14 mouse cellular contexts compared by ENCODE assay signal in genomic region chr4:137373711-137374110, GRCm38 (mm10). TPM values are rescaled to one million over a fixed set of nuclear protein-coding genes. Genes with fewer than 3 reads are reported as not detected.
DNase-seq lines count a peak whose midpoint lies in the region; ATAC-seq and TF ChIP-seq lines count a peak whose summit lies in the region.
"Had no signal": no experiment of that assay in that cellular context is flagged by ENCODE, and none has a peak within 500 bp of the region (broad histone marks: within the 10 kb centered on the region; RNA-seq: fewer than 3 reads in every experiment).

No protein-coding gene starts in this region.

- H3K27ac ChIP-seq in kidney, adult 2 months (ENCODE audit: insufficient read depth, low read depth, low read length), result peak overlapping the region; percentile 32; the same call in 1 of the 2 replicates
- no peak overlapping the region for H3K27ac ChIP-seq in kidney, embryonic 15.5 days
- H3K27ac ChIP-seq in spleen, adult 2 months (ENCODE audit: insufficient read depth, low read length), result peak overlapping the region; percentile 31
- H3K27ac ChIP-seq in intestine, postnatal 0 days (ENCODE audit: low read depth, low read length), result peak overlapping the region; percentile 21; the same call in 1 of the 2 replicates
- peak overlapping the region; percentile 56 for H3K27ac ChIP-seq in small intestine, adult 2 months (ENCODE audit: insufficient read depth, low read depth, low read length)
- H3K27ac ChIP-seq: forebrain, embryonic 13.5 days; heart, embryonic 15.5 days; liver, embryonic 14.5 days had no signal

- DNase-seq in kidney, adult 2 months, result peak; percentile 47
- DNase-seq in spleen, adult 2 months (ENCODE audit: low read depth in 1 of 2, low spot score in 2 of 2), result no peak
- no peak for DNase-seq in spleen, adult 12 weeks (ENCODE audit: low spot score)
- DNase-seq in embryo, embryonic 9.5 days (ENCODE audit: extremely low spot score), result no peak
- DNase-seq: cerebellum, adult 9-11 months had no signal

- no peaks in the 10 kb centered on the region for H3K36me3 ChIP-seq in kidney, adult 2 months (ENCODE audit: control insufficient read depth, insufficient read depth, low read length)
- H3K36me3 ChIP-seq in kidney, embryonic 15.5 days, result no peaks in the 10 kb centered on the region
- no peaks in the 10 kb centered on the region for H3K36me3 ChIP-seq in spleen, adult 2 months (ENCODE audit: control insufficient read depth, insufficient read depth, low read length)
- H3K36me3 ChIP-seq in intestine, postnatal 0 days (ENCODE audit: control insufficient read depth, insufficient read depth), result no peaks in the 10 kb centered on the region
- no peaks in the 10 kb centered on the region for H3K36me3 ChIP-seq in small intestine, adult 2 months (ENCODE audit: control insufficient read depth, insufficient read depth, low read length)
- H3K36me3 ChIP-seq: heart, embryonic 15.5 days had no signal

- no peak overlapping the region for H3K4me2 ChIP-seq in kidney, embryonic 15.5 days
- H3K4me2 ChIP-seq in intestine, postnatal 0 days (replicated peaks; ENCODE audit: low read depth), result no peak overlapping the region
- H3K4me2 ChIP-seq: forebrain, embryonic 13.5 days; heart, embryonic 15.5 days had no signal

- H3K4me3 ChIP-seq in kidney, adult 2 months (ENCODE audit: insufficient read depth, low read depth, low read length), result no peak overlapping the region
- H3K4me3 ChIP-seq in kidney, embryonic 15.5 days (replicated peaks), result no peak overlapping the region
- no peak overlapping the region for H3K4me3 ChIP-seq in spleen, adult 2 months (ENCODE audit: extremely low read depth, insufficient read depth, insufficient read length)
- H3K4me3 ChIP-seq in intestine, postnatal 0 days (ENCODE audit: low read depth, low read length), result no peak overlapping the region
- H3K4me3 ChIP-seq in small intestine, adult 2 months (ENCODE audit: low read depth, low read length), result no peak overlapping the region
- H3K4me3 ChIP-seq: forebrain, embryonic 13.5 days; heart, embryonic 15.5 days had no signal

- 38% methylated on average over 6 of the region's 6 CpGs for WGBS in kidney, adult 2 months
- 48% methylated on average over 6 of the region's 6 CpGs for WGBS in kidney, embryonic 15.5 days
- WGBS in spleen, adult 2 months, result 49% methylated on average over 6 of the region's 6 CpGs
- 45% methylated on average over 6 of the region's 6 CpGs for WGBS in intestine, postnatal 0 days
- WGBS in small intestine, adult 2 months, result 57% methylated on average over 6 of the region's 6 CpGs

- TF ChIP-seq CTCF in kidney, adult 2 months (conservative IDR thresholded peaks at IDR 0.05; ENCODE audit: insufficient read depth, insufficient read length, low read depth, low read length), result no peak
- no peak for TF ChIP-seq CTCF in spleen, adult 2 months (IDR thresholded peaks at IDR 0.05; ENCODE audit: extremely low read depth, insufficient read depth, insufficient read length, insufficient replicate concordance)
- TF ChIP-seq CTCF in intestine, postnatal 0 days (IDR thresholded peaks at IDR 0.05; ENCODE audit: low read depth), result no peak
- TF ChIP-seq CTCF in small intestine, adult 2 months (IDR thresholded peaks at IDR 0.05; ENCODE audit: extremely low read depth, insufficient read length, insufficient replicate concordance, low read depth, low read length), result no peak

- no peak overlapping the region for H3K9ac ChIP-seq in kidney, embryonic 15.5 days
- H3K9ac ChIP-seq in intestine, postnatal 0 days (ENCODE audit: low read depth, low read length), result no peak overlapping the region
- H3K9ac ChIP-seq: forebrain, embryonic 13.5 days; heart, embryonic 15.5 days; liver, embryonic 14.5 days had no signal

- no peak for ATAC-seq in kidney, embryonic 15.5 days (replicated peaks; ENCODE audit: low FRiP score)
- no peak for ATAC-seq in intestine, postnatal 0 days
- ATAC-seq: activated CD4-positive, CD25-positive, alpha-beta regulatory T cell, adult 4 months; forebrain, embryonic 13.5 days had no signal

- TF ChIP-seq POLR2A in kidney, adult 2 months (IDR thresholded peaks at IDR 0.05; ENCODE audit: low read depth, low read length), result no peak
- no peak for TF ChIP-seq POLR2A in spleen, adult 2 months (IDR thresholded peaks at IDR 0.05; ENCODE audit: low read depth, low read length)
- no peak for TF ChIP-seq POLR2A in small intestine, adult 2 months (IDR thresholded peaks at IDR 0.05; ENCODE audit: low read depth, low read length)

- no peaks in the 10 kb centered on the region for H3K27me3 ChIP-seq in kidney, adult 2 months (replicated peaks; ENCODE audit: control insufficient read depth, insufficient read depth, low read length)
- no peaks in the 10 kb centered on the region for H3K27me3 ChIP-seq in kidney, embryonic 15.5 days
- no peaks in the 10 kb centered on the region for H3K27me3 ChIP-seq in spleen, adult 2 months (ENCODE audit: control insufficient read depth, insufficient read depth, low read length)
- no peaks in the 10 kb centered on the region for H3K27me3 ChIP-seq in intestine, postnatal 0 days (replicated peaks; ENCODE audit: control insufficient read depth, insufficient read depth, low read length)
- H3K27me3 ChIP-seq in small intestine, adult 2 months (ENCODE audit: control insufficient read depth, insufficient read depth, low read length), result no peaks in the 10 kb centered on the region
- H3K27me3 ChIP-seq: forebrain, embryonic 13.5 days; heart, embryonic 15.5 days had no signal

- peaks cover 9% of the 10 kb centered on the region; the same call in 1 of the 2 replicates for H3K4me1 ChIP-seq in kidney, adult 2 months (ENCODE audit: control insufficient read depth, insufficient read depth, low read length)
- peaks cover 34% of the 10 kb centered on the region for H3K4me1 ChIP-seq in kidney, embryonic 15.5 days
- peaks cover 23% of the 10 kb centered on the region; the same call in 1 of the 2 replicates for H3K4me1 ChIP-seq in spleen, adult 2 months (ENCODE audit: control insufficient read depth, insufficient read depth, insufficient read length)
- peaks cover 3% of the 10 kb centered on the region; the same call in 1 of the 2 replicates for H3K4me1 ChIP-seq in intestine, postnatal 0 days (replicated peaks; ENCODE audit: control insufficient read depth, insufficient read depth, low read length)
- peaks cover 27% of the 10 kb centered on the region for H3K4me1 ChIP-seq in small intestine, adult 2 months (ENCODE audit: control insufficient read depth, insufficient read depth, insufficient read length, low read length)

- H3K9me3 ChIP-seq in kidney, embryonic 15.5 days (replicated peaks), result no peaks in the 10 kb centered on the region
- no peaks in the 10 kb centered on the region for H3K9me3 ChIP-seq in intestine, postnatal 0 days (ENCODE audit: control insufficient read depth)
- H3K9me3 ChIP-seq: forebrain, embryonic 13.5 days; heart, embryonic 15.5 days had no signal

RNA-seq across cellular contexts. Expression of gene Cdc42, which starts 16.2 kb away (rescaled TPM):
- 83.5 and 116 TPM in 2 replicates for polyA plus RNA-seq in kidney, adult 2 months (2012; rRNA removed)
- 678 and 694 TPM in 2 replicates for polyA plus RNA-seq in kidney, embryonic 15.5 days (2015; fragmentation: Nextera tagmentation; extraction: Ambion mirVana)
- 42.1 and 55.5 TPM in 2 replicates for polyA plus RNA-seq in spleen, adult 2 months (2012; rRNA removed)
- 461 and 471 TPM in 2 replicates for polyA plus RNA-seq in intestine, postnatal 0 days (2015; fragmentation: Nextera tagmentation; extraction: Ambion mirVana)
- 11.5 and 25.9 TPM in 2 replicates for polyA plus RNA-seq in small intestine, adult 2 months (2012; rRNA removed)

RNA-seq across cellular contexts. Expression of gene Cela3a, which starts 35.9 kb away (rescaled TPM):
- not detected in 2 replicates for polyA plus RNA-seq in kidney, adult 2 months (2012; rRNA removed)
- polyA plus RNA-seq in kidney, embryonic 15.5 days (2015; fragmentation: Nextera tagmentation; extraction: Ambion mirVana), result not detected in 2 replicates
- polyA plus RNA-seq in spleen, adult 2 months (2012; rRNA removed), result 3.2 and 4.9 TPM in 2 replicates
- polyA plus RNA-seq in intestine, postnatal 0 days (2015; fragmentation: Nextera tagmentation; extraction: Ambion mirVana), result not detected in 2 replicates
- polyA plus RNA-seq in small intestine, adult 2 months (2012; rRNA removed), result 23.4 TPM in 1 of 2 replicates, not detected in the other
- polyA plus RNA-seq: activated CD4-positive, CD25-positive, alpha-beta regulatory T cell, adult 4 months; forebrain, embryonic 13.5 days; heart, embryonic 15.5 days; intestine, embryonic 14.5 days; liver, embryonic 14.5 days; thymus, postnatal 0 days had no signal

RNA-seq across cellular contexts. Expression of gene Cela3b, which starts 56.6 kb away (rescaled TPM):
- not detected in 2 replicates for polyA plus RNA-seq in kidney, adult 2 months (2012; rRNA removed)
- not detected in 2 replicates for polyA plus RNA-seq in kidney, embryonic 15.5 days (2015; fragmentation: Nextera tagmentation; extraction: Ambion mirVana)
- polyA plus RNA-seq in spleen, adult 2 months (2012; rRNA removed), result 6,152 and 8,603 TPM in 2 replicates
- 9.1 and 13.6 TPM in 2 replicates for polyA plus RNA-seq in intestine, postnatal 0 days (2015; fragmentation: Nextera tagmentation; extraction: Ambion mirVana)
- 42.4 and 23,172 TPM in 2 replicates for polyA plus RNA-seq in small intestine, adult 2 months (2012; rRNA removed)
- polyA plus RNA-seq: activated CD4-positive, CD25-positive, alpha-beta regulatory T cell, adult 4 months; forebrain, embryonic 13.5 days; heart, embryonic 15.5 days; thymus, postnatal 0 days had no signal
